Mouse (Mus musculus) heart, postnatal 0 days (tissue): ENCODE measurements around the gene Fmo5. TPM values are rescaled to one million over a fixed set of nuclear protein-coding genes. Genes with fewer than 3 reads are reported as not detected.

Source experiments
- ATAC-seq: fragments of 200-750 bp; cut with Nextera tagmentation; 2 replicates; pipeline ENCODE4 v1.8.0; 2017; ENCODE audit warnings: low read depth, moderate number of reproducible peaks, moderate library complexity; ENCODE audit not compliant: insufficient read depth
- DNase-seq: peaks from one replicate; pipeline ENCODE4 v3.0.0-alpha.2; 2016; ENCODE audit warnings: low spot score
- H3K27ac ChIP-seq: fragments of 300-500 bp; sonication (generic); 2 replicates; pipeline ENCODE4 v1.5.1; 2014; ENCODE audit warnings: low read depth, mild to moderate bottlenecking
- H3K27me3 ChIP-seq: fragments of 300-500 bp; sonication (generic); 2 replicates; pipeline ENCODE4 v1.6.1; 2014; ENCODE audit warnings: low read length, mixed read lengths; ENCODE audit not compliant: control insufficient read depth, insufficient read depth
- H3K36me3 ChIP-seq: fragments of 300-500 bp; sonication (generic); replicated peaks from 2 replicates; pipeline ENCODE4 v1.6.1; 2014; ENCODE audit warnings: low read length, mixed read lengths; ENCODE audit not compliant: control insufficient read depth, insufficient read depth
- H3K4me1 ChIP-seq: fragments of 300-500 bp; sonication (generic); 2 replicates; pipeline ENCODE4 v1.6.1; 2014; ENCODE audit warnings: antibody characterized with exemption; ENCODE audit not compliant: control insufficient read depth, insufficient read depth
- H3K4me2 ChIP-seq: fragments of 300-500 bp; sonication (generic); 2 replicates; pipeline ENCODE4 v1.6.1; 2014; ENCODE audit warnings: low read depth, mild to moderate bottlenecking, low read length, moderate library complexity
- H3K4me3 ChIP-seq: fragments of 300-500 bp; sonication (generic); 2 replicates; pipeline ENCODE4 v1.5.1; 2014; ENCODE audit warnings: low read depth, low read length
- H3K9ac ChIP-seq: fragments of 300-500 bp; sonication (generic); replicated peaks from 2 replicates; pipeline ENCODE4 v1.6.1; 2014; ENCODE audit warnings: low read depth, low read length, mixed read lengths
- H3K9me3 ChIP-seq: fragments of 300-500 bp; sonication (generic); replicated peaks from 2 replicates; pipeline ENCODE4 v1.6.1; 2016; ENCODE audit warnings: low read length; ENCODE audit not compliant: control insufficient read depth
- CTCF ChIP-seq: IDR thresholded peaks from 2 replicates; pipeline ENCODE4 v1.5.1; 2016; ENCODE audit warnings: antibody characterized with exemption, control low read depth, low read depth
- EP300 ChIP-seq: IDR thresholded peaks from 2 replicates; pipeline ENCODE4 v1.6.1; 2016; ENCODE audit warnings: antibody characterized with exemption, low read depth
- WGBS: fragments of 180-500 bp; shearing (Covaris S2); extraction: QIAGEN DNeasy Blood & Tissue Kit; methylation state at CpG from one replicate; pipeline ENCODE4 v1.1.7; 2014; 5-methylcytosine and 5-hydroxymethylcytosine counted together
- polyA plus RNA-seq: library from polyadenylated mRNA; unstranded; fragments of >200 nt; fragmentation: Nextera tagmentation; extraction: Ambion mirVana; gene quantifications from 2 replicates; pipeline ENCODE4 v1.2.1, GENCODE M21; 2015
- total RNA-seq: library from RNA; depleted of rRNA; stranded (reverse); fragments of >200 nt; gene quantifications from 2 replicates; pipeline ENCODE4 v1.2.3, GENCODE M21; 2014; ENCODE audit warnings: low replicate concordance

The Fmo5 gene
- total and polyA plus RNA-seq, 2 experiments from 2014 or later, result 4.6 to 19.2 TPM

DNA sequence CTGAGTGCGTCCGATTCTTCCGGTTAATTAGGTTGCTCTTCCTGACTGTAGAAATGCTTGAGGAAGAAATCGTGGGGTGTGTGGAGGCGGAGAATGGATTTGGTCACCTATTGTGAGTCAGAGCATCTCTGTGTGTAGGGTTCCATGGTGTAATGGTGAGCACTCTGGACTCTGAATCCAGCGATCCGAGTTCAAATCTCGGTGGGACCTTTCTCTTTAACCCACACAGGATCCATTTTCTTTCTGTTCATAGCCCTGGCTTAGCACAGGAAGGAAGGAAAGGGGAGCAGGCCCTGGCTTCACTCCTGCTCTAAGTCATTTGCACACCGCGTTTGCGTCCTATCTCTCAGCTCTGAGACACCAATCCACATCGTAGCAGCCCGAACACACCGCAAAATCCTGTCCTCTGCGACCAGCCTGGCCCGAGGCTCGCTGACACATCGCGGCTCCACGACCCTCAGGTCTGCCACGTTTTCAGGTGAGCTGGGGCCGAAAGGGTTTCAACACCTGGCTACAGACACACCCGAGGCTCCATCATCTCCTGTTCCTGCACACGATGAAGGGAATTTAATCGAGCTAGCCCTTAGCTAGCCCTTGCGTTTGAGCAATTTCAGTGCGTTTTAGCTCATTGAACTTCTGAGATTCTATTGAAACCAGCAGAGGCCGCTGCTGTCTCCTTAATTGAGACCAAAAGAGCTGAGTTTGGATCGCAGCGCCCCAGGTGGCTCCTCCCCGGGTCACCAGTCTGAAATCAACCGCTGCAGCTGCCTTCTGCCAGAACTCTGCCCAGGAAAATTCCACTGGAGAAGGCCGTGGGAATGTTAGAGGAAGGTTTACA, 52.9 kb downstream of the Fmo5 start:
- no peaks in the 10 kb centered on the region for H3K9me3 ChIP-seq
- ATAC-seq (no peak), DNase-seq (peak; percentile 67)
- peak overlapping the region; percentile 64 for H3K4me2 ChIP-seq
- no peaks in the 10 kb centered on the region for H3K36me3 ChIP-seq
- no peak for TF ChIP-seq EP300
- TF ChIP-seq CTCF, result peak; percentile 48
- no peaks in the 10 kb centered on the region for H3K27me3 ChIP-seq
- H3K4me1 ChIP-seq, result peaks cover 15% of the 10 kb centered on the region; the same call in 1 of the 2 replicates
- peak overlapping the region; percentile 0; the same call in 1 of the 2 replicates for H3K27ac ChIP-seq
- H3K9ac ChIP-seq, result peak overlapping the region; percentile 17; the same call in 1 of the 2 replicates
- H3K4me3 ChIP-seq, result peak overlapping the region; percentile 37
- 2% methylated on average over 33 of the region's 33 CpGs for WGBS

DNA sequence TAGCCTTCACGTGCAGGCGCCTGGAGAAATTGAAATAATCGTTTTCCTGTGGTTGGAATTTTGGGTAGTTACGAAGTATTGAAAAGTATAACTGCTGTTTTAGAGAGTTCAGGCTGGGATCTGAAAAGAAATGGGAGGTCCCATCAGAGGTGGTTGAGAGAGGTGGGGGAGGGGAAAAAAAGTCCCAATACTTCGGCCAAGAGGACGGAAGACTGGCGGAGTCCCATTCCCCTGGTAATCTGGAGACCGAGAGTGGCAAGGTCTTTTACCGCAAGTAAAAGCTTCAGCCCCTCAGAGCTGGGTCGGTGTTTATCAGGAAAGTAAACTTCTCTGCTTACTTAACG, 53.5 kb downstream of the Fmo5 start:
- ATAC-seq, result no peak
- TF ChIP-seq EP300, result no peak
- TF ChIP-seq CTCF, result no peak
- Histone ChIP-seq H3K36me3 (no peaks in the 10 kb centered on the region), H3K27me3 (no peaks in the 10 kb centered on the region), H3K4me3 (peak overlapping the region; percentile 37), H3K9me3 (no peaks in the 10 kb centered on the region), H3K4me2 (peak overlapping the region; percentile 64), H3K9ac (no peak overlapping the region; the same call in 1 of the 2 replicates), H3K4me1 (peaks cover 15% of the 10 kb centered on the region; the same call in 1 of the 2 replicates), H3K27ac (no peak overlapping the region)
- 3% methylated on average over 11 of the region's 11 CpGs for WGBS
- DNase-seq, result no peak

DNA sequence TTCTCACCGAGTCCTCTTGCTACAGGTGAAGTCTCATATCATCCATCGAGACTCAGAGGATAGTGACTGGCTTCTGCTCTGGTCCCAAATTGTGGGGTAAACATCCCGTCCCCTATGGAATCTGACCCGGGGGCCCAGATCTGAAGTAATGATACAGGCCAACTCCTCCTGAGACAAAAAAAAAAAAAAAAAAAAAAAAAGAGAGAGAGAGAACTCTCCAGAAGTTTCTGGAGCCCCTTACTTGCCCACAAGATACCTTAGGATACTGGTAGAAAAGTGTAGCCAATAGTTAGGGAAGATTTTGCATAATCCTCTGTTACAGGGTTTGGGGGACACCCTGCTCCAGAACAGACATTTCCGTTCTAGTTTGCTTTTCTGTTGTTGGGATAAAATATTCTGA, 54.0 kb downstream of the Fmo5 start:
- no peak overlapping the region for H3K9ac ChIP-seq
- no peak for ATAC-seq

DNA sequence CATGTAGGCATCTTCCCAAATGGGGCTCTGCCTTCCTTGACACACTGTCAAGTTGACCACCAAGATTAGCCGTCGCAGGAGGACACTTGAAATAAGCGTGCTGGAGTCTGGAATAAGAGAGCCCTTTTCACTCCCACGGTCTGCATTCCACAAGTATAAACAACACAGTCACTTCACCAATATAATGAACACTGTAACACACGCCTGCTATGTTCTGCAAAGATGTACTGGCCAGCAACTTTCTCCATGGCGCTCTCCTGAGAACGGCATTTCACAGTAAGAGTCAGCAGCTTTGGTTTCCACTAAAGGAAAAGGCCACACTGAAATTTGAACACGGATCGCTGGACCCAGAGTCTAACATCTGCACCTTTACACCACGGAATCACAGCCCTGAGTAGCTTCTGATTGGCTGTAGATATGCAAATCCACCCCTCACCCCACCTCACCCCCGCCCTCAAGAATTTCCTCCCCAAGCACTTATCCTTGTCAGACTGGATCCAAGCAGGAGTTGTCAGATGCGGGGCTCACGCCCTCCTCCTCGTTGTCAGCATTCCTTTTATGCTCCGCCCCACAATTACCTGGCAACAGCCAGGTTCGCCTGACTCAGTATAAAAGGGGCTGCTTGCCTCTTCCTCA, 55.1 kb downstream of the Fmo5 start:
- Histone ChIP-seq H3K9me3 (no peaks in the 10 kb centered on the region), H3K4me1 (peaks cover 15% of the 10 kb centered on the region; the same call in 1 of the 2 replicates), H3K27ac (no peak overlapping the region), H3K36me3 (no peaks in the 10 kb centered on the region), H3K9ac (no peak overlapping the region), H3K4me2 (peak overlapping the region; percentile 47), H3K4me3 (peak overlapping the region; percentile 22; the same call in 1 of the 2 replicates), H3K27me3 (no peaks in the 10 kb centered on the region)
- WGBS, result 8% methylated on average over 16 of the region's 16 CpGs
- TF ChIP-seq EP300 (no peak), CTCF (no peak)
- peak; percentile 14; the same call in 1 of the 2 replicates for ATAC-seq
- DNase-seq, result peak; percentile 24

More for the DNA sequence above, 54.0 kb downstream of the Fmo5 start:
- WGBS, result 38% methylated on average over 5 of the region's 5 CpGs
- DNase-seq, result no peak
- Histone ChIP-seq H3K27me3 (no peaks in the 10 kb centered on the region), H3K9me3 (no peaks in the 10 kb centered on the region), H3K36me3 (no peaks in the 10 kb centered on the region), H3K4me2 (peak overlapping the region; percentile 64), H3K4me3 (peak overlapping the region; percentile 37; the same call in 1 of the 2 replicates), H3K27ac (no peak overlapping the region), H3K4me1 (peaks cover 15% of the 10 kb centered on the region; the same call in 1 of the 2 replicates)
- TF ChIP-seq CTCF (no peak), EP300 (no peak)

DNA sequence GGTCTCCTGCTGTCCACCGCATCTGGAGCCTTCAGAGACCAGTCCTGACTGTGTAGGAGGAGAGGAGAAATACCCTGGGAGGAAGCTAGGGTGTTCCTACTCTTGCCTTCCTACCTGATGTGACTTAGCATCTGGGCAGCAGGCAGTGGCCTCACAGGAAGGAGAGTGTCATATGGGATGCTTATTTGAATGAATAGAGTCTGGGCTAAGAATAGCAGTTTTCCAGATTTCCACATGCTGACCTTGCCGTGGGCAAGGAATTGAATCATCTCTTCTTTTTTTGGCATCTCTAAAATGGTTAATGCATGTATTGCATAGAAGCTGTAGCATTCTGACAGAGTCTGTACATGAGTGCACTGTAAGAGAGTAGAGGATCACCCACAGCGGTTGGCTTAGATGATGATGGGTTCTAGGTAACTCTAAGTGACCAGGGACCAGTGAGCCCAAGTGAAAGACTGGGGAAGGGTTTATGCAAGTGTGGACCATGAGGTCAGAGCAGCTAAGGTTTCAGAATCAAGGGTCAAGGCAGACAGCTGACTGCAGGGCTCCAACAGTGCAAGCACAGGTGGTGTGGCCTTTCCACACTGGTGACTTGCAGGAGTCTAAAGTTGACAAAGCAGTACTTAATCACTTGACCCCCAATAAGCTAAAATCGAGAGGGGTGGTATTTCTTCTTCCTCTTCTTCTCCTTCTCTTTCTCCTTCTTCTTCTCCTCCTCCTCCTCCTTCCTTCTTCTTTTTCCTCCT, 57.9 kb downstream of the Fmo5 start:
- H3K36me3 ChIP-seq, result peaks cover 18% of the 10 kb centered on the region
- no peaks in the 10 kb centered on the region for H3K27me3 ChIP-seq
- no peak overlapping the region for H3K9ac ChIP-seq
- ATAC-seq (no peak), DNase-seq (no peak)
- TF ChIP-seq EP300, result no peak
- TF ChIP-seq CTCF, result no peak
- H3K27ac ChIP-seq, result no peak overlapping the region
- 64% methylated on average over 4 of the region's 4 CpGs for WGBS
- no peak overlapping the region for H3K4me3 ChIP-seq
- H3K4me2 ChIP-seq, result no peak overlapping the region
- H3K9me3 ChIP-seq, result no peaks in the 10 kb centered on the region
- peaks cover 11% of the 10 kb centered on the region; the same call in 1 of the 2 replicates for H3K4me1 ChIP-seq
